Mouse (Mus musculus): ENCODE results near the gene Smyd4.

- TF ChIP-seq CTCF (IDR thresholded peaks at IDR 0.05; ENCODE audit: low read depth) (no peak), EP300 (IDR thresholded peaks at IDR 0.05; ENCODE audit: low read depth) (no peak)
These were observed 3.0 kb downstream of the Smyd4 start for GRCm38 (mm10) chr11:75351225-75351624.
